Mouse (Mus musculus) kidney, adult 2 months (tissue): ENCODE measurements around the gene Fkbp2. TPM values are rescaled to one million over a fixed set of nuclear protein-coding genes. Genes with fewer than 3 reads are reported as not detected.

Source experiments
- DNase-seq: peaks from one replicate; pipeline ENCODE4 v3.0.0; 2021
- H3K27ac ChIP-seq: fragments of 200-500 bp; 2 replicates; pipeline ENCODE4 v1.5.1; 2012; ENCODE audit warnings: low read depth, low read length, control low read depth, inconsistent platforms; ENCODE audit not compliant: insufficient read depth
- H3K27me3 ChIP-seq: fragments of 200-500 bp; replicated peaks from 2 replicates; pipeline ENCODE4 v1.6.1; 2012; ENCODE audit warnings: mild to moderate bottlenecking, moderate library complexity, low read length, inconsistent platforms; ENCODE audit not compliant: control insufficient read depth, insufficient read depth
- H3K36me3 ChIP-seq: fragments of 200-500 bp; 2 replicates; pipeline ENCODE4 v1.6.1; 2012; ENCODE audit warnings: mild to moderate bottlenecking, moderate library complexity, low read length, inconsistent platforms; ENCODE audit not compliant: control insufficient read depth, insufficient read depth
- H3K4me1 ChIP-seq: fragments of 200-500 bp; 2 replicates; pipeline ENCODE4 v1.6.1; 2011; ENCODE audit warnings: low read length; ENCODE audit not compliant: control insufficient read depth, insufficient read depth
- H3K4me3 ChIP-seq: fragments of 200-500 bp; 2 replicates; pipeline ENCODE4 v1.5.1; 2011; ENCODE audit warnings: mild to moderate bottlenecking, low read depth, low read length, control low read depth; ENCODE audit not compliant: insufficient read depth
- CTCF ChIP-seq: fragments of 200-500 bp; conservative IDR thresholded peaks from 2 replicates; pipeline ENCODE4 v1.5.1; 2011; ENCODE audit warnings: low read depth, mild to moderate bottlenecking, control low read depth, low read length, moderate library complexity, mixed read lengths; ENCODE audit not compliant: insufficient read depth, insufficient read length
- POLR2A ChIP-seq: fragments of 200-500 bp; IDR thresholded peaks from one replicate; pipeline ENCODE4 v1.6.1; 2011; ENCODE audit warnings: low read depth, low read length, control low read depth
- WGBS: fragments of 180-500 bp; shearing (Covaris S2); methylation state at CpG from one replicate; pipeline ENCODE4 v1.1.7; 2018; 5-methylcytosine and 5-hydroxymethylcytosine counted together
- polyA plus RNA-seq: library from polyadenylated mRNA; depleted of rRNA; stranded (reverse); fragments of >200 nt; gene quantifications from 2 replicates; pipeline ENCODE4 v1.2.3, GENCODE M21; 2012

The Fkbp2 gene
- polyA plus RNA-seq, 1 experiment: 136 TPM

DNA sequence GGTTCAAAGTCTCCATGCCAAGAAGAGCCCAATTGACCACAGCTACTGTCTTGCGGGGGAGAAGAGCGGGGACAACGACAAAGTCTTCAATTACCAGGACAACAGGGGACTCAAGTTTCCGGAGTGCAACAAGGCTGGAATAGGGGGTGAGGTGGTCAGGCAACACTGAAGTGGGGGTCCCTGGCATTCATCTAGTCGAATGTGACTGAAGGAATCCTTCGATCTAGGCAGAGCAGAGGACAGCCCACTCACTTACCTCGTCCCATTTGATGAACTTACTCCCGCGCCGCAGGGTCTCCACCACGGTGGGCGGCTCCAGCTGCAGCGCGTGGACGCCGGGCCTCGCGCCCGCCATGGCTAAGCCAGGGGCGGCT lies 11.0 kb downstream of the Fkbp2 start:
- TF ChIP-seq CTCF (no peak), POLR2A (no peak)
- peak overlapping the region; percentile 81 for H3K4me3 ChIP-seq
- peaks cover 1% of the 10 kb centered on the region; the same call in 1 of the 2 replicates for H3K36me3 ChIP-seq
- WGBS: under 1% methylated on average over 20 of the region's 20 CpGs
- H3K27ac ChIP-seq: 0 out of 2 replicates have a peak overlapping the region, but pooled peaks have one; percentile 37
- no peaks in the 10 kb centered on the region for H3K27me3 ChIP-seq
- no peak for DNase-seq
- peaks cover 8% of the 10 kb centered on the region; the same call in 1 of the 2 replicates for H3K4me1 ChIP-seq

DNA sequence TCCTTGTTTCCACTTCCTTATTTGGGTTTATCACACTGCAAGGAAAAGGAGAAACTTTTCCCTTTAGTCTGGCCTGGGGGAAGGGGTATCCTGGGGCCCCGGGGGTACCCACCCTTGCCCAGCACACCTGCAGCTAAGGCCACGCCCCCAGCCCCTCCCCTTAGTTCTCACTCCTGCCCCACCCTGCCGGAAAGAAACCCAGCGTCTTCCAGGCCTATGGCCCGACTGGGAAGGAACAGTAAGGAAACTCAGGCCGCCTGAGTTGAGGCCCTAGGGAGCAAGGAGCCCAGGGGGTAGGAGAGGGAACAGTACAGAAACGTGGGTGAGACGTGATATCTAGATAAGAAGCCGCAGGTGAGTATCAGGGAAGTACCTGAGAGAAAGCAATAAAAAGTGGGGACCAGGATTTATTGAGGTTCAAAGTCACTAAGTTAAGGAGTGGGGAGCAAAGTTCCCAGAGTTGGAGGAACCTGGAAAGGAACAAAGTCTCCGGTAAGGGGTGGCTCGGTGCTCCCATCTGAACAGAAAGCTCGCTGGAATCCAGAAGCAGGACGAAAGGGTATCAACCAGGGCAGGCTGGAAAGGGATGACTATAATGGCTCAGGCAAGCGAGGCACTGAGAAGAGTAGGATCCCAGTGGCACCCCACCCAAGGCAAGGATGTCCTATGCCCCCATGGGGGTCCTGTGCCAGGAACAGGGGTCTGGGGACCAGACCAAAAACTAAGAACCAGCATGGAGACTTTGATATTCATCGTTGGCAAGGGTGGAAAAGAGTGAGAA lies 11.6 kb downstream of the Fkbp2 start:
- TF ChIP-seq POLR2A (no peak), CTCF (no peak)
- 0 out of 2 replicates have a peak overlapping the region, but pooled peaks have one; percentile 13 for H3K27ac ChIP-seq
- peaks cover 1% of the 10 kb centered on the region; the same call in 1 of the 2 replicates for H3K36me3 ChIP-seq
- peak; percentile 62 for DNase-seq
- WGBS: 5% methylated on average over 15 of the region's 15 CpGs
- H3K4me3 ChIP-seq: peak overlapping the region; percentile 81
- no peaks in the 10 kb centered on the region for H3K27me3 ChIP-seq
- H3K4me1 ChIP-seq: peaks cover 8% of the 10 kb centered on the region; the same call in 1 of the 2 replicates

- DNase-seq: no peak
- TF ChIP-seq POLR2A (no peak), CTCF (no peak)
- Histone ChIP-seq H3K4me1 (peaks cover 10% of the 10 kb centered on the region; the same call in 1 of the 2 replicates), H3K27ac (no peak overlapping the region), H3K36me3 (no peaks in the 10 kb centered on the region), H3K27me3 (no peaks in the 10 kb centered on the region), H3K4me3 (no peak overlapping the region)
- 87% methylated on average over 10 of the region's 10 CpGs for WGBS
Measured at GRCm38 (mm10) chr19:6956461-6956860, 23.8 kb downstream of the Fkbp2 start.

DNA sequence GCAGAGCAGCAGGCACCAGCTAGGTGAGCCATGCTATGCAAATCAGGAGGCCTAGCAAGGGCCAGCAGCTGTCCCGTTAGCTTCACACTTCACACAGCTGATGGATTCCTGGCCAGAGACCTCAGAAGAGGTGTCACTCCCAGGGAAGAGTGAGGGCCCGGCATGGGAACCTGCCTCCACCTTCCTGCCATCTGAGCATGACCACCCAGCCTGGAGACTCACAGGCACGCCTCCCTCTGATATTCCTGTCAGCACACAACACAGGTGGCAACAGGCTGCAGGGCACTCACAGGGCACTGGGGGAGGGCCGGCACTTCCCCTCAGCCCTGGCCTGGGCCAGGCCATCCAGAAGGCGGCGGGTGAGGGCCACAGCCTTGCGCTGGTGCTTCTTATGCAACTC lies 24.9 kb downstream of the Fkbp2 start:
- no peak for DNase-seq
- no peaks in the 10 kb centered on the region for H3K36me3 ChIP-seq

DNA sequence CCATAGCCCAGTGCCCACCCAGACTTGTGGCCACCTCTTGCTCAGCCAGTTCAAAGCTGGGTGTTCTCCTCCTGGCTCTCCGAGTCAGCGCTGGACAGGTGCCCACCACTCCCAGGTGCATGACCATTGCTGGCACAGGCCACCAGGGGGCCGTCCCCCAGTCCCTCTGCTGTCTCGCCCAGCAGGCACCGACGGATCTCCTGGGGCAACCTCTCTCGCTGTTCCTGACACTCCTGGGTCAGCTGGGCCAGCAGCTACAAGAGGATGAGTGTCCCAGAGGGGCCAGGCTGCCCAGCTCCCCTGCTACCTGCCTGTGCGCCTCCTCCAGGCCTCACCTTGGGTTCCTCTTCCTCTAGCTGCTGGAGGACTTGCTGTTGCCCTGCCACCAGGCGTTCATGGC lies 26.3 kb downstream of the Fkbp2 start:
- Histone ChIP-seq H3K27ac (no peak overlapping the region), H3K4me1 (peaks cover 14% of the 10 kb centered on the region; the same call in 1 of the 2 replicates), H3K36me3 (no peaks in the 10 kb centered on the region), H3K27me3 (no peaks in the 10 kb centered on the region), H3K4me3 (no peak overlapping the region)
- peak; percentile 74 for DNase-seq
- WGBS: 26% methylated on average over 9 of the region's 9 CpGs
- peak; percentile 61 for TF ChIP-seq CTCF
- TF ChIP-seq POLR2A: no peak

More for the DNA sequence above, 24.9 kb downstream of the Fkbp2 start:
- Histone ChIP-seq H3K4me3 (no peak overlapping the region), H3K27ac (no peak overlapping the region), H3K4me1 (peaks cover 10% of the 10 kb centered on the region; the same call in 1 of the 2 replicates), H3K27me3 (no peaks in the 10 kb centered on the region)
- TF ChIP-seq POLR2A: no peak
- TF ChIP-seq CTCF: no peak
- 88% methylated on average over 7 of the region's 7 CpGs for WGBS

DNA sequence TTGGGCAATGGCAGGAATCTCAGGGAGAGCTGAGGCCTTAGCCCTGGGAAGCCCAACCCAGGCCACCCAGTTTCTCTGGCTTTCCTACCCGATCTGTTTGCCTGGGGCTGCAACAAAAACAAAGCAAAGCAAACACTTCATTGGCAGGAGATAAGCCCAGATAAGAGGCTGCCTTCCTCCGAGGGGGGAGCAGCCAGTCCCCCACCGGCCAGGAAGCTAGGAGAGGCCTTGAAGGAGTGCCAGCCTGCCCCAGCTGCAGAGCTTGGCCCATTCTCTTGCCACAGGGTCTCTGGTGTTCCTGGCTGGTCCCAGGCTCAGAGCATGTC lies 27.6 kb downstream of the Fkbp2 start:
- WGBS: 27% methylated on average over 3 of the region's 3 CpGs
- H3K27ac ChIP-seq: peak overlapping the region; percentile 93
- H3K4me1 ChIP-seq: peaks cover 14% of the 10 kb centered on the region; the same call in 1 of the 2 replicates
- no peaks in the 10 kb centered on the region for H3K27me3 ChIP-seq
- DNase-seq: peak; percentile 83
- no peak for TF ChIP-seq POLR2A
- no peak for TF ChIP-seq CTCF
- H3K4me3 ChIP-seq: peak overlapping the region; percentile 91
- H3K36me3 ChIP-seq: no peaks in the 10 kb centered on the region

DNA sequence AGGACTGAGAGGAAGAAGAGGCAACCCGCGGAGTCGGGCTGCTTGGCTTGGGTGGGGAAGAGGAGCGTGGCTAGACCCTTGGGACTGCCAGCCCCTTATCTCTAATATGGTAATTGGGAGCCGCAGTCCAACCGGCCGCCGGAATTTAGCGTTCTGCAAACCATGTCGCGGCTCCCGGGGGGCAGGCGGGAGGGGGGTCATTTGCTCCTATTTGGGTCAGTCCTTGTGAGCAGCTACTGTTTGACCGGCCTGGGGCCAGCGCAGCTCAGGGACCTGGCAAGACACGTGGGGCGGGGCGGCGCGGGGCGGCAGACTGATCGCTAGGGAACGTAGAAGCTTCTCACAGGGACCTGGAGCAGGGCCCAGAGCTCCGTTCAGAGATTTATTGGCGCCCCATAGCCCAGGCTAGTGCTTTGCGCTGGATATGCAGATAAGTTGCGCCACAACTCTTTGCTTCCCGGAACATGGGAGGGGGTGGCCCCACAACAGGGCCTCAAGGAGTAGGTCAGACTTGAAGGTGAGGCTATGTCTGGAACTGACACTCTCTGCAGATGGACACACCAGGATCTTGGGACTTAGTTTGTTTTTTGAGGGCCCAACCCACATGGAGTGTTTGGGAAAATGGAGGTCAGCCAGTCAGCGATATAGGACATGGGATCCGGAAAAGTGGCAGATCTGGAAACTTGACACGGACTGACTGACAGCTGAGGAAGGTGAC lies 28.1 kb downstream of the Fkbp2 start:
- H3K27me3 ChIP-seq: no peaks in the 10 kb centered on the region
- H3K4me3 ChIP-seq: peak overlapping the region; percentile 91
- peak overlapping the region; percentile 93 for H3K27ac ChIP-seq
- no peaks in the 10 kb centered on the region for H3K36me3 ChIP-seq
- H3K4me1 ChIP-seq: peaks cover 14% of the 10 kb centered on the region; the same call in 1 of the 2 replicates
- DNase-seq: peak; percentile 93
- WGBS: 2% methylated on average over 31 of the region's 31 CpGs
- TF ChIP-seq CTCF: no peak
- TF ChIP-seq POLR2A: no peak
